Mouse (Mus musculus) T-helper 2 cell (primary cell): ENCODE measurements around the gene Mapkap1.

ENCODE experiments used
- in situ Hi-C: fragments of 300-600 bp; cut with MboI, MseI; formaldehyde crosslinking; loops from one replicate; pipeline ENCODE4 v1.15.1; 2025; ENCODE audit warnings: high pct_unique_total_duplicates

The Mapkap1 gene

GRCm38 (mm10) chr2:34629758-34630157 is 223.2 kb downstream of the Mapkap1 start:
- in situ Hi-C loops = loop anchor here (10.0 kb wide), 1 partner anchor 1925 kb away; the partner anchor contains the start of gene Fpgs

DNA sequence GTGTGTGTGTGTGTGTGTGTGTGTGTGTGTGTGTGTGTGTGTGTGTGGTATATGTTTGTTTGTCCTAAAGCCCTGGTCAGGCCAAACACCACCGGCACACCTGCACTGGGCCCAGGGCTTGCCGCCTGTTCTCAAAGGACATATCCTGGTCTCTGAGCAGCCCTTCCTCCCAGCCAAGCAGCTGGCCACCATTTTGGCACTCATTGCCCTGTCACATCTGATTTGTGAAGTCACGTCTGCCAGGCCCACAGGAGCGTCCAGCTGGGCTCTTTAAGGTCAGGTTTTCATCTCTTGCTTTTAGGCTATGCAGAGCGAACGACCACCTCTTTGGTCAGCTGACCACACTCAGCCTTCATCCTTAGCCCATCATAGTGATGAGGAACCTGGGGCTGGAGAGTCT is 223.9 kb downstream of the Mapkap1 start:
- in situ Hi-C loops = no loop called here

DNA sequence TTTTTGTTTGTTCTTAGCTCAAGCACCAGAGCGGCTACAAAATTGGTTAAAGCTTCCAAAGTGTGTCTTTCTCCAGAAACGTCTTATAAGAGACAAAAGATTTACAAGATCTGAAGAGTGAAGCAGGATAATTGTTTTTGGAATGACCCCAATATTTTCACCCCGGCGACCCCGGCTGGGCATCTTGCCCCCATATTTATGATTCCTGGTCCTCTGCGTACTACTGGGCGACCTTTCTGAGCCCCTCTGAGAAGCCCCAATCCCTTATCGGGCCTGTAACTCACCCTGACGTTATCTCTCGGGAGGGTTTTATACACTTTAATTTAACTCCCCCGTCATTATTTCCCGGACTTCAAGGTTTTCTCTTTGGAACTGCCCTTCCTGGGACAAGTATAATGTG is 225.5 kb downstream of the Mapkap1 start:
- in situ Hi-C loops = no loop called here

DNA sequence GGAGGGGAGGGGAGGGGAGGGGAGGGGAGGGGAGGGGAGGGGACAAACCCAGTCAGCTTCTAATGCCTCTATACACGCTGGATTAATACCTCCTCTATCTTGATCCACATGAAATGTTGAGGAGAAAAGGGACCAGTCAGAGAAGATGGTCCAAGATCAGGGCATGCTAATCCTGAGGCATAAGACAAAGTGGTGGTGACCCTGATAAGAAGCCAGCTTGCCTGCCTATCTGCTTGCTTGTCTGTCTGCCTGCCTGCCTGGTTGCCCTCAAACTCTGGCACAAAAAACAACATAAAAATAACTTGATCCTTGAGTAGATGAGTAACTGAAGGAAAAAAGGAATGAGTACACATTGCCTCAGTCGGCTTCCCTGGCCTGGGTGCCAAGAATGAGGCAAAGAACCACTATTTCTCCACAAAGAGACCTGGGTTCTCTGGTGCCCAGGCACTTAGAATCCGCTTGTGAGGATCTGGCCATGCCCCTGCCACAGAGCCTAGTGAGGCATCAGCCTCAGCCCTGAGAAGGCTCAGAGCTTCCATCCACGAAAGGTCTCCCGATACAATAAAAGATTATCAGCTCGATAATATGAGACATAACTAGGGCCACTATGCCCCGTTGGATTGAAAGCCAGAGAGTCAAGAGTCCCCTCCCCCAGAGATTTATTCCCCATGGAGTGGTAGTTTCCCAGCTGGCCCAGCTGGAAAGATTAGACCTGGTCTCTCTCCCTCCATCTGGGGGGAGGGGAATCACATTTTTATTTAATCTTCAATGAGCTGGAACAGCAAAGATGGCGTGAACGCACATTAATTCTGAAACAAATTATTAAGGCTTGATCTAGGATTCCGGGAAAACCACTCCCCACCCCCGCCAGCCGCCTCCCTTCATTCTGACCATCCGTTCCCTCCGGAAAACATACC is 228.9 kb downstream of the Mapkap1 start:
- in situ Hi-C loops = no loop called here

DNA sequence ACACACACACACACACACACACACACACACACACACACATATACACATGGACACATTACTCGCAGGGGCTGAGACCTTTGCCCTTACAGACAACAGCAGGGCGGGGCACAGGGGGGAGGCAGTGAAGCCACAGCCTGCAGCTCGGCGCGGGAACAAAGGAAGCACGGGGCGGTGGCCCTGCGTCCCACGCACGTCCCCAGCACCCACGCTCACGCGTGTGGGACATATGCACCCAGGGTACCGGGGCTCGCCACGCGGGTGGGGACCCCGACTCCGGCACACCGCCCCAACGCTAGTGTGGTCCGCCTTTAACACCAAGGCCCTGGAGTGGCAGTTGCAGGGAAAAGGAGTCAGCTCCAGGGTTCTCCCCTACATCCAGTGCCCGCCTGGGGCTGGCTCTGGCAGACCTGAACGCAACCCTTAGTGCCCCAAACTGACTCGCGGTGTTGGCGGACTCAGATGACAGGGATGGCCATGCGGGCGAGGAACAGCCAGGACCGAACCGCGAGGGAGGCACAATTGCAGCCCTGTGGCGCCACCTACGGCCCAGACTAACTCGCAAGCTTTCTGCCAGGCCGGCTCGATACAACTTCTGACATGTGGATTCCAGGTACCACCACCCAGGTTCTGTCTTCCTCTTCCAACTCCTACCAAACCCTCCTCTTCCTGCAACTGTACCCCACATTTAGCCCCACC is 232.5 kb downstream of the Mapkap1 start:
- in situ Hi-C loops = no loop called here

- in situ Hi-C loops = loop anchor here (5.0 kb wide), 1 partner anchor 657 kb away; no protein-coding TSS in a partner anchor
Observed at GRCm38 (mm10) chr2:34639725-34640124, 233.2 kb downstream of the Mapkap1 start.

DNA sequence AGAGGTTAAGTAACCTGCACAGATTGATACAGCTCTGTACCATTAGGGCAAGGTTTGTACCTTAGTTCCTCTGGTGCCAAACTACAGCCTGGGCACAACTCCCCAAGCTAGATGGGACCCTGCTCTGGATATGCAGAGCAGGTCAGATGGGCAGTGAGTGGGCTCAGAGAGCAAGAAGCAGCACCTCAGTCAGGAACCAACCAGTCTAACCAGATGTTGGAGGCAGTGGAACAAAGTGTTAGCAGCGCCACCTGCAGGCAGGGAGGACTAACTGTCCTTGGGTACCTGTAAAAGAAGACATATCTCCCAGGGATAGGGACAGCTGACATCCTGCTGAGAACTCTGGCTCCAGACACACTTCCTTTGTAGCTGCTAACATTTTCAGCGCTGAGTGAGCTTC is 235.8 kb downstream of the Mapkap1 start:
- in situ Hi-C loops = loop anchor here (5.0 kb wide), 1 partner anchor 660 kb away; no protein-coding TSS in a partner anchor

DNA sequence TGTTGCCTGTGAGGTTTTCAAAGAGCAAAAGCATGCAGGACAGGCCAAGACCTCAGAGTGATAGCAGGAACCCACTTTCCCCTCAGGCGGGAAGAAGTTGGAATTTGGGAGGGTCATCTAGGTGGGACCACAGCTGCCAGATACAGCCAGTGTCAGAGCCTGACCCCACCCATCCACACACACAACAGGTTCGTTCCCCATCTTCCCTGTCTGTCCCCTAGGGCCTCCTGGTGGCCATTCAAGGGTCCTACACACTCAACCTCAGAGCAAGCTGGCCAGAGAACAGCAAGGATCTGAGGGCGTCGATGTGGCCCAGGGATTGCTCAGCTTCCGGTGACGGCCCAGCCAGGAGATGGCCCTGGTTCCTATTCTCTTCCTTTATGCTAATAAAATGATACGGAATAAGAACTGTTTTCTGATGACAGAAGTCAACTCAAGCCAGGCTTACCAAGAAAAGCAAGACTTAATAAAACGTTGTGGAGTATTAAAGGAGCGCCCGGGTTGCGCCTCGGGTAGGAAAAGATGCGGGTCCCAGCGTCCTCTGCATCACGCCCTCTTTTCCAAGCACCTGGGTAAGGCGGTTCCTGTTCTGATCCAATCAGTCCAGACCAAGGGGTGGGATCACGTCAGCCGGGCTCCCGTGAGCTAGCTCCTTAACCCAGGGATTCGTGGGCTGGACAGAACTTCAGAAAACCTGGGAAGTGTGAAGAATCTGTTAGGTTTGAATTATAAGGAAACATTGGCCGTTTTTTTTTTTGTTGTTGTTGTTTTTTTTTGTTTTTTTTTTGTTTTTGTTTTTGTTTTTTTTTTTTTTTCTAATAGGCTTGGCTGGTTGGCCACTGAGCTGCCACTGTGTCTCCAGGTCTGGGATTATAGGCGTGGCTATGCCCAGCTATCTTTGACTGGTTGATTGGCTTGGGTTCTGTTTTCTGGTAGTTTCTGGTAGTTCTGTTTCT is 238.3 kb downstream of the Mapkap1 start:
- in situ Hi-C loops = loop anchor here (5.0 kb wide), 1 partner anchor 663 kb away; no protein-coding TSS in a partner anchor

DNA sequence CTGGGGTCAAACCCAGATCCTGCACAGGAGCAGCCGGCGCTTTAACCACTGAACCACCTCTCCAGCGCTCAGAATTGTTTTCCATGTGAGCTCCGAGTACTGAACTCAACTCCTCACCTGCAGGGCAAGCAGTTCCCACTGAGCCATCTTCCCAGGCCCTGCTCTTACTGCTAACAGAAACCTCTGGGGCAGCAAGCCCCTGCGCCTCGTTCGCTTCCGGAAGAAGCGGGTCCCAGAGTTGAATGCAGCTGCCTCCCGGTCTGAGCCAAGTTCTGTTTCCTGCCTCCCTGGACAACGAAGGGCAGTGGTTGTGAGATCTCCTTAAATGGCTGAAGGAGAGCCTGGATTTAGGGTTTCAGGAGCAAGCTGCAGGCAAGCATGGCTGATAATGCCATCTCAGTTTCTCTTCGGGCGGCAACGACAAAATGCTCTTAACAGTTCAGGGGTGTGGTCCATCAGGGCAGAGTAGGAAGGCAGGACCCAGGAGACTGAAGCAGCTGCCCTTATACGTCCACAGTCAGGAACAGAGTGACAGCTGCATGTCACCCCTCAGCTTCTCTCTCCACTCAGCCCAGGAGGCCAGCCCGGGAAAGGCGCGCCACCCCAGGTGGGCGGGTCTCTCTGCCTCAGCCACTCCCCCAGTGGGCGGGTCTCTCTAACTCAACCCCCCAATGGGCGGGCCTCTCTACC is 239.4 kb downstream of the Mapkap1 start:
- in situ Hi-C loops = no loop called here

GRCm38 (mm10) chr2:34646541-34646865 is 239.9 kb downstream of the Mapkap1 start:
- in situ Hi-C loops = no loop called here

DNA sequence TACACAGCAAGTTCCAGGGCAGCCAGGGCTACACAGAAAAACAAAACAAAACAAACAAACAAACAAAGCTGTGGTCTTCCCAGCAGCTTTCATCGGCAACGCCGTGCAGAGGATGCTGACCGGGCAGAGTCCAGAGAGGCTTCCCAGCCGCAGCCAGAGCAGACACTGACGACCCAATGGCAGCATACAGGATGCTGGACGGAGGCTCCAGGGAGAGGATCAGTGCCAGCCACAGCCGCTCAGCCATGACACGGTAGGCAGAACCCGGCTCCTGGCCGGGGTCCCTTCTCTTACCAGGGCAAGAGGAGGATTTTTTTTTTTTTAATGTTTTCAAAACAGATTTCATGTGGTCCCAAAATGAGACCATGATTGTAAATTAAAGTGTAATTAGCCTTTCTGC is 240.8 kb downstream of the Mapkap1 start:
- in situ Hi-C loops = no loop called here

GRCm38 (mm10) chr2:34667820-34668219 is 261.2 kb downstream of the Mapkap1 start:
- in situ Hi-C loops = no loop called here

DNA sequence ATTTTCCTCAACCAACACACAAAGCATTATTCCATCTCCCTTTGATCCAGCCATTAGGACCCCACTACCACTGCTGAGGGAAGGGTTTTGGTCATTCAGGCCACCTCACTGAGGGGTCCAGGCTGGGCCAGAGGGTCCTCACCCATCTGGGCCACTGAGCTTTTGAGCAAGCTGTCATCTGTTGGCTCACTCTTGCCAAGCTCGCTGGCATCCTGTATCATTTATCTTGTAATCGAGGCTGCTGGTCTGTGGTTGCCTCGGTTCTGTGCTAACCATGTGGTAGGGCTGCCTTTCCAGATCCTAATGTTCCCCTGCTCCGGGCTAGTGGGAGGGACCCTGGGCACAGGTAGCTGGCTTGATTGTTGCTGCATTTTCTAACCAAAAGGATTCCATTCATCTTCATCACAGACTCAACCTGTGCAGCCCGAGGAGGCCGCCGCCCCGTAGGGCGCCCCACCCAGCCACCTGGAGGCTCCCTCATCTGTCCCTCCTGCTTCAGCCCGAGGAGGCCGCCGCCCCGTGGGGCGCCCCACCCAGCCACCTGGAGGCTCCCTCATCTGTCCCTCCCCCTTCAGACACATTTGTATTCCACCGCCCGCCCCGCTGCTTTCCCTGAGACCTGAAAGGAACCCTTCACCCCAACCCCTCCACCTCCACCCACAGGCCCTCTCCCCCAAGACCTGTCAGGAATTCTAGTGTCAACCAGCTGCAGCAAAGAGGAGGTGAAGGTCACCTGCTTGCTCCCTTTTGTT is 262.0 kb downstream of the Mapkap1 start:
- in situ Hi-C loops = no loop called here

DNA sequence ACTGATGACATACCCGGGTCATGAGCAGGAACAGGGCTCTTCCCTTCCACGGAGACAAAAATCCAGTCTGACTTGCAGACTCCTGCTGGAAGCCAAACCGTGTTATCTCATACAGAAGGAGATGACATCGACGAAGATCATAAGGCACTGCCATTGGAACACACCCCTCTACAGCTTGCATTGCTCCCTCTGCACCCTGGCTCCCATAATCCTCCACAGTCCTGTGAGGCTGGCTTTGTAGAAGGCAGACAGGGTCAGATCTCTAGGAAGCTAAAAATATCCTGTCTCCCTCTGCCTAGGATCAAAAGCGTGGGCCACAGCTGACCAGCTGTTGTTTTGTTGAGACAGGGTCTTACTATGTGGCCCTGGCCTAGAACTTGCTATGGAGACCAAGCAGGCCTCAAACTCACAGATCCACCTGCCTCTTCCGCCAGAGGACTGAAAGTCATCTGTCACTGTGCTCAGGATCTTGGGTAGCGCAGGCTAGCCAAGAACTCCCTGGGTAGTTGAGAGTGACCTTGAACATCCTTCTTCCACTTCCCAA is 262.7 kb downstream of the Mapkap1 start:
- in situ Hi-C loops = no loop called here

GRCm38 (mm10) chr2:34670470-34670869 is 263.9 kb downstream of the Mapkap1 start:
- in situ Hi-C loops = no loop called here

- in situ Hi-C loops = no loop called here
Observed at GRCm38 (mm10) chr2:34671385-34672026, 264.9 kb downstream of the Mapkap1 start.

DNA sequence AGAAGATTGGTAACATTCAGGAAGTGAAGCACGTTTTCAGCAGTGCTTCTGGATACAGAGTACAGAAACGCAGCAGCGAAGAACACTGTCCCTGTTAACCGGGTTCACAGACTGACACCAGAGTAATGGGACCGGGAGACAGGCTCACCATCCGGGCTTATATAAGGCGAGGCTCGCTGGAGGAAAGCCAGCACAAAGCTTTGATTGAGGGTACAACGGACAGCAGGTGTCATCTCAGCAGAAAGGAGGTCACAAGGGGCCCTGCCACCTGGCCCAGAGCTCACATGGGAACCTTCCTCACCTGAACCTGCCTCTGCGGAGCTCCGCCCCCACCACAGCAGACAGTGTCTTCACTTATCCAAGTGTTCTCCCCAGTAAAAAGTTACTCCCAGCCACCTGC is 267.3 kb downstream of the Mapkap1 start:
- in situ Hi-C loops = no loop called here
